Mouse (Mus musculus) cerebellum, adult 8-10 months (tissue): Measurements from ENCODE around the gene Gm20388.
A peak's percentile ranks its signal among the peaks of the same experiment; 100 is the strongest.

Source experiments
- DNase-seq: peaks from one replicate; pipeline ENCODE4 v3.0.0; 2022

Gene Gm20388

GRCm38 (mm10) chr8:123332262-123333090 is 3421.8 kb downstream of the Gm20388 start, which contains the start of gene Spire2:
Gene Spire2, plus strand, starts transcription at chr8:123332713.
- DNase-seq, result peak; percentile 70

GRCm38 (mm10) chr8:123333091-123333587 is 3422.5 kb downstream of the Gm20388 start:
- peak; percentile 30 for DNase-seq

GRCm38 (mm10) chr8:123333864-123334263 is 3423.2 kb downstream of the Gm20388 start:
- DNase-seq, result no peak

- no peak for DNase-seq
Measured at GRCm38 (mm10) chr8:123334467-123334866, 3423.8 kb downstream of the Gm20388 start.

- DNase-seq, result no peak
Measured at GRCm38 (mm10) chr8:123337475-123337874, 3426.8 kb downstream of the Gm20388 start.

GRCm38 (mm10) chr8:123340071-123340470 is 3429.4 kb downstream of the Gm20388 start:
- DNase-seq, result no peak

GRCm38 (mm10) chr8:123341040-123342015 is 3430.7 kb downstream of the Gm20388 start:
- DNase-seq, result no peak

- DNase-seq, result no peak
Measured at GRCm38 (mm10) chr8:123342253-123342652, 3431.6 kb downstream of the Gm20388 start.

- DNase-seq, result no peak
Measured at GRCm38 (mm10) chr8:123342911-123343310, 3432.3 kb downstream of the Gm20388 start.

- DNase-seq, result no peak
Measured at GRCm38 (mm10) chr8:123343422-123343821, 3432.8 kb downstream of the Gm20388 start.

- no peak for DNase-seq
Measured at GRCm38 (mm10) chr8:123345135-123345534, 3434.5 kb downstream of the Gm20388 start.

GRCm38 (mm10) chr8:123345856-123346255 is 3435.2 kb downstream of the Gm20388 start:
- no peak for DNase-seq

- DNase-seq, result no peak
Measured at GRCm38 (mm10) chr8:123347293-123347692, 3436.7 kb downstream of the Gm20388 start.

- no peak for DNase-seq
Measured at GRCm38 (mm10) chr8:123348237-123348843, 3437.7 kb downstream of the Gm20388 start.

- DNase-seq, result no peak
Measured at GRCm38 (mm10) chr8:123349073-123349472, 3438.4 kb downstream of the Gm20388 start.

GRCm38 (mm10) chr8:123352118-123352517 is 3441.5 kb downstream of the Gm20388 start:
- DNase-seq, result no peak

GRCm38 (mm10) chr8:123352786-123353185 is 3442.1 kb downstream of the Gm20388 start:
- no peak for DNase-seq

GRCm38 (mm10) chr8:123353216-123353615 is 3442.6 kb downstream of the Gm20388 start:
- DNase-seq, result no peak

- peak; percentile 83 for DNase-seq
Measured at GRCm38 (mm10) chr8:123361082-123361739, 3450.6 kb downstream of the Gm20388 start.

GRCm38 (mm10) chr8:123373403-123374238 is 3463.0 kb downstream of the Gm20388 start, which contains the start of gene Tcf25:
Gene Tcf25, plus strand, starts transcription at chr8:123373753.
- DNase-seq, result peak; percentile 96

- peak; percentile 94 for DNase-seq
Measured at GRCm38 (mm10) chr8:123374239-123374578, 3463.6 kb downstream of the Gm20388 start.
